Mouse (Mus musculus): ENCODE measurements around the gene Hsdl1.

Hsdl1 gene

GRCm38 (mm10) chr8:119580441-119581161 lies 5.6 kb upstream of the Hsdl1 start:
- DNase-seq (ENCODE audit: low read depth, low spot score) = no peak

- no peak for DNase-seq (ENCODE audit: low read depth, low spot score)
Measured at GRCm38 (mm10) chr8:119579096-119579495, 4.1 kb upstream of the Hsdl1 start.

GRCm38 (mm10) chr8:119575366-119575726 lies 363 bp upstream of the Hsdl1 start:
- DNase-seq (ENCODE audit: low read depth, low spot score) = no peak

- DNase-seq (ENCODE audit: low read depth, low spot score) = no peak
Measured at GRCm38 (mm10) chr8:119572411-119572810, 2.6 kb downstream of the Hsdl1 start.

- no peak for DNase-seq (ENCODE audit: low read depth, low spot score)
Measured at GRCm38 (mm10) chr8:119571135-119571534, 3.8 kb downstream of the Hsdl1 start.

GRCm38 (mm10) chr8:119569881-119570280 lies 5.1 kb downstream of the Hsdl1 start:
- no peak for DNase-seq (ENCODE audit: low read depth, low spot score)

GRCm38 (mm10) chr8:119568951-119569350 lies 6.0 kb downstream of the Hsdl1 start:
- DNase-seq (ENCODE audit: low read depth, low spot score) = no peak

- no peak for DNase-seq (ENCODE audit: low read depth, low spot score)
Measured at GRCm38 (mm10) chr8:119568251-119568650, 6.7 kb downstream of the Hsdl1 start.

- no peak for DNase-seq (ENCODE audit: low read depth, low spot score)
Measured at GRCm38 (mm10) chr8:119566367-119566766, 8.6 kb downstream of the Hsdl1 start.

GRCm38 (mm10) chr8:119563849-119564251 lies 11.1 kb downstream of the Hsdl1 start:
- DNase-seq (ENCODE audit: low read depth, low spot score) = no peak

GRCm38 (mm10) chr8:119559402-119559720 lies 15.6 kb downstream of the Hsdl1 start:
- no peak for DNase-seq (ENCODE audit: low read depth, low spot score)

GRCm38 (mm10) chr8:119558603-119559401 lies 16.2 kb downstream of the Hsdl1 start, which contains the start of gene Mbtps1:
Gene Mbtps1, minus strand, starts transcription at chr8:119558735.
- peak; percentile 94 for DNase-seq (ENCODE audit: low read depth, low spot score)

- no peak for DNase-seq (ENCODE audit: low read depth, low spot score)
Measured at GRCm38 (mm10) chr8:119557821-119558602, 17.0 kb downstream of the Hsdl1 start.

- DNase-seq (ENCODE audit: low read depth, low spot score) = no peak
Measured at GRCm38 (mm10) chr8:119557132-119557531, 17.9 kb downstream of the Hsdl1 start.

GRCm38 (mm10) chr8:119555861-119556260 lies 19.1 kb downstream of the Hsdl1 start:
- DNase-seq (ENCODE audit: low read depth, low spot score) = no peak

GRCm38 (mm10) chr8:119552967-119553366 lies 22.0 kb downstream of the Hsdl1 start:
- no peak for DNase-seq (ENCODE audit: low read depth, low spot score)

- no peak for DNase-seq (ENCODE audit: low read depth, low spot score)
Measured at GRCm38 (mm10) chr8:119548560-119549113, 26.3 kb downstream of the Hsdl1 start.

GRCm38 (mm10) chr8:119547019-119547691 lies 27.8 kb downstream of the Hsdl1 start:
- no peak for DNase-seq (ENCODE audit: low read depth, low spot score)

GRCm38 (mm10) chr8:119545791-119546190 lies 29.2 kb downstream of the Hsdl1 start:
- DNase-seq (ENCODE audit: low read depth, low spot score) = no peak

- DNase-seq (ENCODE audit: low read depth, low spot score) = no peak
Measured at GRCm38 (mm10) chr8:119545180-119545579, 29.8 kb downstream of the Hsdl1 start.

GRCm38 (mm10) chr8:119544606-119545005 lies 30.4 kb downstream of the Hsdl1 start:
- no peak for DNase-seq (ENCODE audit: low read depth, low spot score)
